Mouse (Mus musculus) kidney, postnatal 25 days (tissue): ENCODE measurements at regions not wholly inside any gene's neighbourhood (a gene's known extent, or its start where the extent isn't known, plus 50 kb on each side); places are given as distances from the start of the nearest gene placed in this dataset.

ENCODE experiments used
- DNase-seq, 2 experiments: peaks; one replicate each; pipeline ENCODE4 v3.0.0; 2021; ENCODE audit warnings: mixed read lengths in 2 of 2

- no peak for DNase-seq
Observed at GRCm38 (mm10) chr3:31389955-31390354, 79.8 kb upstream of the Slc7a14 start.

- no peak for DNase-seq
Observed at GRCm38 (mm10) chr3:31375678-31376077, 65.5 kb upstream of the Slc7a14 start.

- DNase-seq = no peak
Observed at GRCm38 (mm10) chr3:31374061-31374460, 63.9 kb upstream of the Slc7a14 start.

- no peak for DNase-seq
Observed at GRCm38 (mm10) chr3:31368259-31368658, 58.1 kb upstream of the Slc7a14 start.
